Mouse (Mus musculus): ENCODE data around the gene Rnf25. TPM values are rescaled to one million over a fixed set of nuclear protein-coding genes. Genes with fewer than 3 reads are reported as not detected.

The Rnf25 gene
- polyA plus RNA-seq, 1 experiment = 33.5 TPM

DNA sequence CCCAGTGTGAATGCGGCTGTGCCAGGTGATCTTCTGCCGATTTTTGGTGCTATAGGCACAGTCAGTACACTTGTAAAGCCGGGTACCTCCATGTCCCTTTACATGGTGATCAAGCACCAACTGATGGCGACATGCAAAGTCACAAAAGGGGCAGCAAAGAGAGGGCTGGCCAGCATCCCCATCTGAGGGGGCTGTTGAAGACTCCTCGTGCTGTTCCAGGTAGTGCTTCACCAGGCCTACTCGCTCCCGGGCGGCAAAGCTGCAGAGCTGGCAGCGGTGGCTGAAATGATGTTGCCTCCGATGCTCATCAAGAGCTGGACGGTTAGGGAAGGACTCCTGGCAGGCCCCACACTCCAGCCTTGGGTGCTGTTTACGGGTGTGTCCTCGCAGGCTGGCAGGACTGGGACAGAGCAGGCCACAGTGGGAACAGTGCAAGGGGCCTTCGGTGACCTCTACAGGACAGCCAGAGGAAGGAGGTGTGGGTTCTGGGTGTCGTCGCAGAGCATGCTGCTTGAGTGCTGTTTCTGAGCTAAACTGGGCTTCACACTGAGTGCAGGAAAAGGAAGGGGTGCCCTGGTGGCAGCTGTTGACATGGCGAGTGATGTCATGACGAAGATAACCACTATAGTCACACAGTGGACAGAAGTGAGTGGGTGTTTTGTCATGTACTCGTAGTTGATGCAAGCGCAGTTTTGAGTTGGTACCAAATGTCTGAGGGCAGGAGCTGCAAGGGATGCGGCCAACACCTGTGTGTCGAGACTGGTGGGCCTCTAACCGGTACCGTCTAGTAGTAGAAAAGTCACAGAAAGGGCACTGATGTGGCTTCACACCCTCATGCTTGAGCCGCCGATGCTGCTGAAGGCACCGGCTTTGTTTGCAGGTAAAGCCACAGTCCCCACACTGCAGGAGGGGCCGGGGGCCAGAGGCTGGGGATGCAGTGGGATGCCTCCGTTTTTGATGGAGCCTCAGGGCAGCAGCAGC lies 31.2 kb downstream of the Rnf25 start:
- H3K4me3 ChIP-seq (ENCODE audit: extremely low read depth, insufficient read depth, insufficient read length) = no peak overlapping the region
- H3K36me3 ChIP-seq (ENCODE audit: control insufficient read depth, insufficient read depth, low read length) = peaks cover 62% of the 10 kb centered on the region
- 94% methylated on average over 29 of the region's 29 CpGs for WGBS
- H3K4me1 ChIP-seq (ENCODE audit: control insufficient read depth, insufficient read depth, insufficient read length) = no peaks in the 10 kb centered on the region
- H3K27ac ChIP-seq (ENCODE audit: insufficient read depth, low read length) = no peak overlapping the region
- no peak for TF ChIP-seq CTCF (IDR thresholded peaks at IDR 0.05; ENCODE audit: extremely low read depth, insufficient read depth, insufficient read length, insufficient replicate concordance)
- TF ChIP-seq POLR2A (IDR thresholded peaks at IDR 0.05; ENCODE audit: low read depth, low read length) = no peak
- no peaks in the 10 kb centered on the region for H3K27me3 ChIP-seq (ENCODE audit: control insufficient read depth, insufficient read depth, low read length)
- DNase-seq (ENCODE audit: low read depth in 1 of 2, low spot score in 2 of 2) = no peak

DNA sequence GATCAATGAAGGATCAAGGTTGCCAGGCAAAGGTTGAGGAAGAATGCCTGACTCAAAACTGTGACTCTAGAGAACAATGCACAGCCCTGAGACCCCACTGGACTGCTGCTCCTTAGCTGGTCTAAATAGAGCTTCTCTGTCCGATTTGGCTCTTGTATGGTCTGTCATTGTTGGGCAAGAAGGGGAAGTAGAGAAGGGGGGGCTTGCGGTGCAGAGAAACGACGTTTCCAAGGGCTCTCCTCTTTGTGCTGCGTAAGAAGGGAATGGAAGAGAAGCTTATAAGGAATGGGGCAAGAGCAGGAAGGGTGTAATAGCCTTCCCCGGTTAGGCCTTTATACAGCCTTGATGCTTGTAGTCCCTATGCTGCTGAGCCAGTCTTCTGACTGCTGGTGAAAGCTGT lies 35.4 kb downstream of the Rnf25 start:
- Histone ChIP-seq H3K36me3 (ENCODE audit: control insufficient read depth, insufficient read depth, low read length) (peaks cover 36% of the 10 kb centered on the region), H3K27me3 (ENCODE audit: control insufficient read depth, insufficient read depth, low read length) (no peaks in the 10 kb centered on the region)
- 64% methylated on average over 6 of the region's 6 CpGs for WGBS

DNA sequence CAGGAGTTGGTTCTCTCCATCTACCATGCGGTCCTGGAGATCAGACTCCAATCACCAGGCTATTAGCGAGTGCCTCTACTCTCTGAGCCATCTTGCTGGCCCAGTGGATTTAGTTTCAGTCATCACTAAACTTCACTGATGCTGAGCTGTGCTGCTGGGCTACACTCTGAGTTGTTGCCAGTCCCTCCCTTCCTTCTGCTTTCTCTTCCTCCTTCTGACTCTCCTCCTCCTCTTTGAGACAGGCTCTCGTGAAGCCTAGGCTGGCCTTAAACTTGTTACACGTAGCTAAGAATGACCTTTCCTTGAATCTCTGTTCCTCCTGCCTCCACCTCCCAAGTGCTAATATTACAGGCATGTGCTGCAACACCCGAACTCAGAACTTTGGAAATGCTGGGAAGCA lies 42.1 kb downstream of the Rnf25 start:
- no peak for DNase-seq (ENCODE audit: low read depth in 1 of 2, low spot score in 2 of 2)
- 69% methylated on average over 5 of the region's 5 CpGs for WGBS
- TF ChIP-seq POLR2A (IDR thresholded peaks at IDR 0.05; ENCODE audit: low read depth, low read length) (no peak), CTCF (IDR thresholded peaks at IDR 0.05; ENCODE audit: extremely low read depth, insufficient read depth, insufficient read length, insufficient replicate concordance) (no peak)
- H3K27me3 ChIP-seq (ENCODE audit: control insufficient read depth, insufficient read depth, low read length) = no peaks in the 10 kb centered on the region
- no peak overlapping the region for H3K27ac ChIP-seq (ENCODE audit: insufficient read depth, low read length)
- H3K36me3 ChIP-seq (ENCODE audit: control insufficient read depth, insufficient read depth, low read length) = no peaks in the 10 kb centered on the region
- H3K4me3 ChIP-seq (ENCODE audit: extremely low read depth, insufficient read depth, insufficient read length) = no peak overlapping the region
- no peaks in the 10 kb centered on the region for H3K4me1 ChIP-seq (ENCODE audit: control insufficient read depth, insufficient read depth, insufficient read length)

More for the DNA sequence above, 35.4 kb downstream of the Rnf25 start:
- H3K27ac ChIP-seq (ENCODE audit: insufficient read depth, low read length) = no peak overlapping the region
- no peaks in the 10 kb centered on the region for H3K4me1 ChIP-seq (ENCODE audit: control insufficient read depth, insufficient read depth, insufficient read length)
- TF ChIP-seq CTCF (IDR thresholded peaks at IDR 0.05; ENCODE audit: extremely low read depth, insufficient read depth, insufficient read length, insufficient replicate concordance) (no peak), POLR2A (IDR thresholded peaks at IDR 0.05; ENCODE audit: low read depth, low read length) (no peak)
- H3K4me3 ChIP-seq (ENCODE audit: extremely low read depth, insufficient read depth, insufficient read length) = no peak overlapping the region
- no peak for DNase-seq (ENCODE audit: low read depth in 1 of 2, low spot score in 2 of 2)

DNA sequence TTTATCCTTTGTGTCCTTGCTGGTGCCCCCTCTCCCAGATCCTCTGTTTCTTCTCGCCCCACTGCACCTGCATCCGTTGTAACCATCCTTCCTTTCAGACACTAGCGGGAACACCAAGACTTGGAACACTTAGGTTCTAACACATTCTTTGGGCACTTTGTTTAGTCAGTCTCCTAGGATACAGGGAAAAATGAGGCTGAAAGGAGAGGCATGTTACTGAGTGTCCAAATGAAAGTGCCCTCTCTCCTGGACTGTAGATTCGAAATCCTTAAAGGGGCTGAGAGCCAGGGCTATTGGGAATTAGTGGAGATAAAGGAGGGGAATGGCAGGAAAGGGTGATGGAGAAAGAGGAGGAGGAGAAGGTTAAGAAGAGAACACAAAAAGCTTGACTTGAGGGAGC lies 57.0 kb downstream of the Rnf25 start, which contains the start of gene Usp37:
Gene Usp37, minus strand, starts transcription at position 101 of the 400 bp plus-strand sequence.
- no peak within 1 kb of the TSS for H3K4me3 ChIP-seq (ENCODE audit: extremely low read depth, insufficient read depth, insufficient read length)
- no peak within 1 kb of the TSS for H3K27ac ChIP-seq (ENCODE audit: insufficient read depth, low read length)
- H3K4me1 ChIP-seq (ENCODE audit: control insufficient read depth, insufficient read depth, insufficient read length) = no peaks in the 10 kb centered on the region
- no peaks in the 10 kb centered on the region for H3K36me3 ChIP-seq (ENCODE audit: control insufficient read depth, insufficient read depth, low read length)
- WGBS = 83% methylated on average over 4 of the region's 4 CpGs
- TF ChIP-seq POLR2A (IDR thresholded peaks at IDR 0.05; ENCODE audit: low read depth, low read length) (no peak), CTCF (IDR thresholded peaks at IDR 0.05; ENCODE audit: extremely low read depth, insufficient read depth, insufficient read length, insufficient replicate concordance) (no peak)
- no peaks in the 10 kb centered on the region for H3K27me3 ChIP-seq (ENCODE audit: control insufficient read depth, insufficient read depth, low read length)
- no peak for DNase-seq (ENCODE audit: low read depth in 1 of 2, low spot score in 2 of 2)

Other genes starting within 250 kb of the Rnf25 start
- 0.31 and 0.51 TPM in 2 replicates for gene Catip, start 239.3 kb downstream of the Rnf25 start, polyA plus RNA-seq (2012; rRNA removed)
- 169 and 200 TPM in 2 replicates for gene Slc11a1, start 226.2 kb downstream of the Rnf25 start, polyA plus RNA-seq (2012; rRNA removed)
- 96.1 and 114 TPM in 2 replicates for gene Ctdsp1, start 209.9 kb downstream of the Rnf25 start, polyA plus RNA-seq (2012; rRNA removed)
- gene Vil1, start 192.0 kb downstream of the Rnf25 start, polyA plus RNA-seq (2012; rRNA removed) = not detected in 2 replicates
- gene Cnot9, start 95.3 kb downstream of the Rnf25 start, polyA plus RNA-seq (2012; rRNA removed) = 12.6 and 14.8 TPM in 2 replicates
- gene Plcd4, start 58.5 kb downstream of the Rnf25 start, polyA plus RNA-seq (2012; rRNA removed) = not detected in 2 replicates
- gene Usp37, start 57.1 kb downstream of the Rnf25 start, polyA plus RNA-seq (2012; rRNA removed) = 2.5 and 2.7 TPM in 2 replicates
- gene Zfp142, start 13.2 kb downstream of the Rnf25 start, polyA plus RNA-seq (2012; rRNA removed) = 13.5 and 14.2 TPM in 2 replicates
- 7.9 and 9.3 TPM in 2 replicates for gene Bcs1l, start 13.1 kb downstream of the Rnf25 start, polyA plus RNA-seq (2012; rRNA removed)
- 0.56 and 0.92 TPM in 2 replicates for gene Stk36, start within 50 bp of the Rnf25 start, polyA plus RNA-seq (2012; rRNA removed)
- 10.4 and 13.4 TPM in 2 replicates for gene Ttll4, start 60.3 kb upstream of the Rnf25 start, polyA plus RNA-seq (2012; rRNA removed)
- gene Cyp27a1, start 112.2 kb upstream of the Rnf25 start, polyA plus RNA-seq (2012; rRNA removed) = 23.2 and 25.0 TPM in 2 replicates
- gene Prkag3, start 147.8 kb upstream of the Rnf25 start, polyA plus RNA-seq (2012; rRNA removed) = 0.06 and 0.18 TPM in 2 replicates
- gene Wnt6, start 170.5 kb upstream of the Rnf25 start, polyA plus RNA-seq (2012; rRNA removed) = 1.9 and 2.0 TPM in 2 replicates
- 3.1 and 3.2 TPM in 2 replicates for gene Wnt10a, start 190.1 kb upstream of the Rnf25 start, polyA plus RNA-seq (2012; rRNA removed)

All from spleen, adult 2 months (tissue).